Mouse (Mus musculus): ENCODE data around the gene Astn2. TPM values are rescaled to one million over a fixed set of nuclear protein-coding genes. Genes with fewer than 3 reads are reported as not detected.

Astn2 gene
- polyA plus RNA-seq, 1 experiment from 2014 or later = 0.14 TPM

- no peak for ATAC-seq (replicated peaks; ENCODE audit: extremely low read depth, insufficient read depth, low FRiP score)
- Histone ChIP-seq H3K4me1 (ENCODE audit: control insufficient read depth, insufficient read depth, low read length) (no peaks in the 10 kb centered on the region), H3K9ac (ENCODE audit: low read length) (no peak overlapping the region), H3K36me3 (ENCODE audit: control insufficient read depth, insufficient read depth) (no peaks in the 10 kb centered on the region), H3K4me2 (ENCODE audit: low read depth, low read length) (no peak overlapping the region), H3K27me3 (ENCODE audit: control insufficient read depth, insufficient read depth, low read length) (no peaks in the 10 kb centered on the region), H3K4me3 (ENCODE audit: low read length) (no peak overlapping the region), H3K27ac (ENCODE audit: low read length) (no peak overlapping the region), H3K9me3 (replicated peaks; ENCODE audit: control insufficient read depth, low read length) (no peaks in the 10 kb centered on the region)
- WGBS = 74% methylated on average over 3 of the region's 3 CpGs
Measured at GRCm38 (mm10) chr4:65762116-65762515, 642.3 kb downstream of the Astn2 start.

DNA sequence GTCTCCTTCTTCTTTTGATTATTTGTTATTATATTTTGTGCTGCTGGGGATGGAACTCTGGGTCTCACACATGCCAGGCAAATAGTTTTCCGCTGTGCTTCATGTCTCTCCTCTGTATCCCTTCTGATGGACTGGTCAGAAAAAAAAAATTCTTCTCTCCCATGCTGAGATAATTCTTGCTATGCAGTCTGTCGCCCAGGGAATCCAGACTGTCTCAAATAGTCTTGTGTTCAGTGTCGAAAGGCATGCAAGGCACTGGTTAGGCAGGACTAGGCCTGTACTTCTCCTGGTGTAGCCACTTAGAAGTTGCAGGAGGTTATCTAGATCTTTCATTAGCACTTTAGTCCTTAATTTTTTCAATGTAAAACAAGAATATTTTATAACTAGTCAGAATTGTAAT lies 642.8 kb downstream of the Astn2 start:
- no peak overlapping the region for H3K4me2 ChIP-seq (ENCODE audit: low read depth, low read length)
- H3K4me1 ChIP-seq (ENCODE audit: control insufficient read depth, insufficient read depth, low read length) = no peaks in the 10 kb centered on the region
- H3K27me3 ChIP-seq (ENCODE audit: control insufficient read depth, insufficient read depth, low read length) = no peaks in the 10 kb centered on the region
- no peak overlapping the region for H3K4me3 ChIP-seq (ENCODE audit: low read length)
- WGBS = 54% methylated on average over 3 of the region's 3 CpGs
- no peaks in the 10 kb centered on the region for H3K36me3 ChIP-seq (ENCODE audit: control insufficient read depth, insufficient read depth)
- H3K27ac ChIP-seq (ENCODE audit: low read length) = no peak overlapping the region
- ATAC-seq (replicated peaks; ENCODE audit: extremely low read depth, insufficient read depth, low FRiP score) = no peak
- H3K9ac ChIP-seq (ENCODE audit: low read length) = no peak overlapping the region
- no peaks in the 10 kb centered on the region for H3K9me3 ChIP-seq (replicated peaks; ENCODE audit: control insufficient read depth, low read length)

GRCm38 (mm10) chr4:65758875-65759201 lies 645.6 kb downstream of the Astn2 start:
- H3K4me3 ChIP-seq (ENCODE audit: low read length) = no peak overlapping the region
- no peak overlapping the region for H3K9ac ChIP-seq (ENCODE audit: low read length)
- no peaks in the 10 kb centered on the region for H3K4me1 ChIP-seq (ENCODE audit: control insufficient read depth, insufficient read depth, low read length)
- H3K4me2 ChIP-seq (ENCODE audit: low read depth, low read length) = no peak overlapping the region
- WGBS = 80% methylated on average over 1 of the region's 1 CpGs
- no peak for ATAC-seq (replicated peaks; ENCODE audit: extremely low read depth, insufficient read depth, low FRiP score)
- H3K36me3 ChIP-seq (ENCODE audit: control insufficient read depth, insufficient read depth) = no peaks in the 10 kb centered on the region
- no peak overlapping the region for H3K27ac ChIP-seq (ENCODE audit: low read length)
- no peaks in the 10 kb centered on the region for H3K27me3 ChIP-seq (ENCODE audit: control insufficient read depth, insufficient read depth, low read length)
- H3K9me3 ChIP-seq (replicated peaks; ENCODE audit: control insufficient read depth, low read length) = no peaks in the 10 kb centered on the region

DNA sequence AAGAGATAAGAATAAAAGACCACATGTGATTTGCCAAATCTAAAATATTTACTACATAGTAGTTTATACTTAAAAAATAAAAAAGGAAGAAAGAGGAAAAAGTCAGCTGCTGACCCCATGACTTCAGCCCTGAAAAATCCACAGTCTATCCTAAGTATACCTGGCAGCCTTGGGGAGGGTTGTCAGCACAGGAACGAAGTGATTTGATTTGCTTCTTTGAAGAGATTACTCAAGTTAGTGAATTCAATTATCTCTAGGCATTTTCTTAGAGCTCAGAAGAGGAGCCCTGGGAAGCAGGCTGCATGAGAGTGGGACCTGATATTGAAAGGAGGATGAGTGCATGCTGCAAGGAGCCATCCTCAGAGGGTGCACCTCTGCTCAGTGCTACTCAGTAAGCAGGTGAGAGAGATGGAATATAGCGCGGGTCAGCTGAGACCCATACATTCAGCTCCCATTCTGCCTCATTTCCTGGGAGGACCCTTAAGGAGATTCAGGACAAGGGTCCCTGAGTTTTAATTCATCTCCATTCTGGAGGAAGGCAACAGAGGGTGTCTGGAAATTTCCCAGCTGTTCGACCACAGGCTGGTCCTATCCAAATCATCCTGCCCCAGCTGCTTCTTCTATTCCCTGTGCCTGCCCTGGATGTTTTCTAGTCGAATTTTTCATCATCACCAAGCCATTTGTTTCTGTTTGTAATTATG lies 646.1 kb downstream of the Astn2 start:
- no peaks in the 10 kb centered on the region for H3K9me3 ChIP-seq (replicated peaks; ENCODE audit: control insufficient read depth, low read length)
- no peak for ATAC-seq (replicated peaks; ENCODE audit: extremely low read depth, insufficient read depth, low FRiP score)
- H3K36me3 ChIP-seq (ENCODE audit: control insufficient read depth, insufficient read depth) = no peaks in the 10 kb centered on the region
- H3K27ac ChIP-seq (ENCODE audit: low read length) = no peak overlapping the region
- no peak overlapping the region for H3K4me2 ChIP-seq (ENCODE audit: low read depth, low read length)
- no peaks in the 10 kb centered on the region for H3K27me3 ChIP-seq (ENCODE audit: control insufficient read depth, insufficient read depth, low read length)
- H3K4me3 ChIP-seq (ENCODE audit: low read length) = no peak overlapping the region
- 48% methylated on average over 5 of the region's 5 CpGs for WGBS
- H3K9ac ChIP-seq (ENCODE audit: low read length) = no peak overlapping the region
- H3K4me1 ChIP-seq (ENCODE audit: control insufficient read depth, insufficient read depth, low read length) = no peaks in the 10 kb centered on the region

DNA sequence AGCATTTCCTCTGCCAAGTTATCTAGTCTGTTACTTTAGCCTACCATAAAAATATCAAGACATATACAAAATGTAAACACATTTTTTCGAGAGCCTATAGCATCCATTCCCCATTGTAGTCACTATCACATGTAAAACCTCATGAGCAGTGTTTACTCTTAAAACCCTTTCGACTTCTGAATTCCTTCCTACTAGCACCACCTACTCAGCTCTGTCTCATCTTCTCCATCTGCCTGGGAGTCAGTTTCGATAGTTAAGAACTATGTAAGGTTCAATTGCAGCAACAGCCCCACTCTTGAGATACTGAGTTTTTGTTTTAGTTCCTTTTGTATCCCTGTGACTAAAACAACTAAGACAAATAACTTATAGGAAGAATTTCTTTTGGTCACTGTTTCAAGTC lies 651.5 kb downstream of the Astn2 start:
- Histone ChIP-seq H3K27ac (ENCODE audit: low read length) (no peak overlapping the region), H3K36me3 (ENCODE audit: control insufficient read depth, insufficient read depth) (no peaks in the 10 kb centered on the region), H3K4me3 (ENCODE audit: low read length) (no peak overlapping the region), H3K9me3 (replicated peaks; ENCODE audit: control insufficient read depth, low read length) (no peaks in the 10 kb centered on the region), H3K9ac (ENCODE audit: low read length) (no peak overlapping the region), H3K4me2 (ENCODE audit: low read depth, low read length) (no peak overlapping the region), H3K27me3 (ENCODE audit: control insufficient read depth, insufficient read depth, low read length) (no peaks in the 10 kb centered on the region), H3K4me1 (ENCODE audit: control insufficient read depth, insufficient read depth, low read length) (no peaks in the 10 kb centered on the region)
- no peak for ATAC-seq (replicated peaks; ENCODE audit: extremely low read depth, insufficient read depth, low FRiP score)
- 74% methylated on average over 3 of the region's 3 CpGs for WGBS

- Histone ChIP-seq H3K4me3 (ENCODE audit: low read length) (no peak overlapping the region), H3K4me2 (ENCODE audit: low read depth, low read length) (no peak overlapping the region), H3K27me3 (ENCODE audit: control insufficient read depth, insufficient read depth, low read length) (no peaks in the 10 kb centered on the region), H3K9ac (ENCODE audit: low read length) (no peak overlapping the region), H3K27ac (ENCODE audit: low read length) (no peak overlapping the region), H3K9me3 (replicated peaks; ENCODE audit: control insufficient read depth, low read length) (no peaks in the 10 kb centered on the region), H3K4me1 (ENCODE audit: control insufficient read depth, insufficient read depth, low read length) (peaks cover 2% of the 10 kb centered on the region; the same call in 1 of the 2 replicates), H3K36me3 (ENCODE audit: control insufficient read depth, insufficient read depth) (no peaks in the 10 kb centered on the region)
- no peak for ATAC-seq (replicated peaks; ENCODE audit: extremely low read depth, insufficient read depth, low FRiP score)
Measured at GRCm38 (mm10) chr4:65744788-65745187, 659.6 kb downstream of the Astn2 start.

DNA sequence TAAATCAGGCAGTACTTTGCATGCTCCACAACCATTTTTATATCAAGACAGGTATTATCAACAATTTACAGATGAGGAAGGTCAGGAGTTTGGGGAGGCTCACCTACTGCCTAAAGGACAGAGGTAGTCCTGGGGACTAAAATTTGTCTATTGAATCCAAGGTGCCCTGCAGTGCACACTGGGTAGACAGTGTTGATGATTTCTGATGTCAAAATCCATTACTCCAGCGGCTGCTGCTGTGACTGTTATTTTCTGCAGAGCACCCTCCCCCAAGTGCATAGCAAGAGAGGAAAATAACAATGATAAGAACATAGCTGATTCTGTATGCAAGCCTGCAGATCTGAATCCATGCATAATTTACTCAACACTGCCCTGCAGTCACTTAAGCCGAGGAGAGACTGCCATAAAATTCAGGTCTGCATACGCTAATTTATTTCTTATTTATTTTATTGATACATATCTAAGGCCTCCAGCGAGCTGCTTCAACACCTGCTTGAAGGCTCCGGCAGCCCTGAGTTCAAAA lies 660.3 kb downstream of the Astn2 start:
- no peak for ATAC-seq (replicated peaks; ENCODE audit: extremely low read depth, insufficient read depth, low FRiP score)
- 53% methylated on average over 5 of the region's 5 CpGs for WGBS
- Histone ChIP-seq H3K9me3 (replicated peaks; ENCODE audit: control insufficient read depth, low read length) (no peaks in the 10 kb centered on the region), H3K27ac (ENCODE audit: low read length) (no peak overlapping the region), H3K4me2 (ENCODE audit: low read depth, low read length) (no peak overlapping the region), H3K4me1 (ENCODE audit: control insufficient read depth, insufficient read depth, low read length) (peaks cover 2% of the 10 kb centered on the region; the same call in 1 of the 2 replicates), H3K27me3 (ENCODE audit: control insufficient read depth, insufficient read depth, low read length) (no peaks in the 10 kb centered on the region), H3K4me3 (ENCODE audit: low read length) (no peak overlapping the region), H3K36me3 (ENCODE audit: control insufficient read depth, insufficient read depth) (no peaks in the 10 kb centered on the region), H3K9ac (ENCODE audit: low read length) (no peak overlapping the region)

- peaks cover 2% of the 10 kb centered on the region; the same call in 1 of the 2 replicates for H3K4me1 ChIP-seq (ENCODE audit: control insufficient read depth, insufficient read depth, low read length)
- H3K4me3 ChIP-seq (ENCODE audit: low read length) = no peak overlapping the region
- no peaks in the 10 kb centered on the region for H3K36me3 ChIP-seq (ENCODE audit: control insufficient read depth, insufficient read depth)
- H3K9ac ChIP-seq (ENCODE audit: low read length) = no peak overlapping the region
- H3K9me3 ChIP-seq (replicated peaks; ENCODE audit: control insufficient read depth, low read length) = no peaks in the 10 kb centered on the region
- no peaks in the 10 kb centered on the region for H3K27me3 ChIP-seq (ENCODE audit: control insufficient read depth, insufficient read depth, low read length)
- no peak for ATAC-seq (replicated peaks; ENCODE audit: extremely low read depth, insufficient read depth, low FRiP score)
- H3K4me2 ChIP-seq (ENCODE audit: low read depth, low read length) = no peak overlapping the region
- H3K27ac ChIP-seq (ENCODE audit: low read length) = no peak overlapping the region
Measured at GRCm38 (mm10) chr4:65743160-65743691, 661.2 kb downstream of the Astn2 start.

GRCm38 (mm10) chr4:65724414-65724813 lies 680.0 kb downstream of the Astn2 start:
- H3K9ac ChIP-seq (ENCODE audit: low read length) = no peak overlapping the region
- H3K4me1 ChIP-seq (ENCODE audit: control insufficient read depth, insufficient read depth, low read length) = no peaks in the 10 kb centered on the region
- no peaks in the 10 kb centered on the region for H3K36me3 ChIP-seq (ENCODE audit: control insufficient read depth, insufficient read depth)
- 49% methylated on average over 6 of the region's 6 CpGs for WGBS
- no peaks in the 10 kb centered on the region for H3K27me3 ChIP-seq (ENCODE audit: control insufficient read depth, insufficient read depth, low read length)
- ATAC-seq (replicated peaks; ENCODE audit: extremely low read depth, insufficient read depth, low FRiP score) = no peak
- H3K27ac ChIP-seq (ENCODE audit: low read length) = no peak overlapping the region
- H3K4me3 ChIP-seq (ENCODE audit: low read length) = no peak overlapping the region
- no peaks in the 10 kb centered on the region for H3K9me3 ChIP-seq (replicated peaks; ENCODE audit: control insufficient read depth, low read length)
- no peak overlapping the region for H3K4me2 ChIP-seq (ENCODE audit: low read depth, low read length)
